Mouse (Mus musculus) E14TG2a.4 (cell line): Measurements from ENCODE around the gene Skint7.
A peak's percentile ranks its signal among the peaks of the same experiment; 100 is the strongest.
"Not testable (repeated sequence)": the region's sequence is repeated elsewhere in the genome, so short reads cannot be mapped to it uniquely, and the experiment has no call there.

Source experiments
- H3K27me3 ChIP-seq: 2 replicates; pipeline ENCODE4 v1.6.1; 2014; ENCODE audit warnings: low read length, control low read depth; ENCODE audit not compliant: insufficient read depth
- H3K36me3 ChIP-seq: 2 replicates; pipeline ENCODE4 v1.6.1; 2014; ENCODE audit warnings: low read length, control low read depth; ENCODE audit not compliant: insufficient read depth
- H3K4me1 ChIP-seq: replicated peaks from 2 replicates; pipeline ENCODE4 v1.6.1; 2014; ENCODE audit warnings: low read depth, low read length, control low read depth
- H3K4me3 ChIP-seq: replicated peaks from 2 replicates; pipeline ENCODE4 v1.5.1; 2014; ENCODE audit warnings: mild to moderate bottlenecking, low read length
- H3K9me3 ChIP-seq: 2 replicates; pipeline ENCODE4 v1.6.1; 2014; ENCODE audit warnings: low read length, control low read depth
- CTCF ChIP-seq: conservative IDR thresholded peaks from 2 replicates; pipeline ENCODE4 v1.5.1; 2014; ENCODE audit warnings: low read length
- NANOG ChIP-seq: IDR thresholded peaks from 2 replicates; pipeline ENCODE4 v1.6.1; 2014; ENCODE audit warnings: borderline replicate concordance, low read length, mixed read lengths
- POU5F1 ChIP-seq: IDR thresholded peaks from 2 replicates; pipeline ENCODE4 v1.6.1; 2014; ENCODE audit warnings: low read length, borderline replicate concordance

Skint7 gene

DNA sequence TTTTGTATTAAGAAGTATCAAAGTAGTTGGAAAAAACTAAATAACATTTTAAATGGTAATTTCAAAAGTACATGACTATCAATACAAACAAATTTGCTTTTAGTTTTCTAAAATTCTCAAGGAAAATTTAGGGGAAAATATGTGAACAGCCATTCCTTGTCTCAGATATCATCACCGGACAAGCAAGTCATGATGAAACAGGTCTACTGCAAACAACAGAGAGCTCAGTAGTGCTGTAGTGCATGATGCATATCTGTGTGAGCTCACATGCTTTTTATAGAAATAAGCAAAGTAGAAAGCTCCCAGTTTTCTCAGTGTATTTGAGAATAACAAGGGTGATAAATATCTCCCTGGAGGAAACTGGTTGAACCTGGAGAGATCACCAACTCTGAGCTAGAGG is at the start of gene Skint7:
TSS of gene Skint7 (plus strand) at position 301 of the 400 bp plus-strand sequence.
- no peak for TF ChIP-seq NANOG
- TF ChIP-seq POU5F1, result no peak
- no peak for TF ChIP-seq CTCF
- Histone ChIP-seq H3K4me3 (no peak within 1 kb of the TSS), H3K4me1 (no peaks in the 10 kb centered on the region), H3K9me3 (no peaks in the 10 kb centered on the region), H3K27me3 (no peaks in the 10 kb centered on the region), H3K36me3 (no peaks in the 10 kb centered on the region)

GRCm38 (mm10) chr4:111961309-111961708 is 11.4 kb upstream of the Skint7 start:
- peak; percentile 38 for TF ChIP-seq CTCF
- no peak for TF ChIP-seq POU5F1
- Histone ChIP-seq H3K27me3 (no peaks in the 10 kb centered on the region), H3K4me1 (no peaks in the 10 kb centered on the region), H3K4me3 (no peak overlapping the region), H3K9me3 (no peaks in the 10 kb centered on the region), H3K36me3 (no peaks in the 10 kb centered on the region)

- not testable (repeated sequence) for H3K9me3 ChIP-seq, H3K36me3 ChIP-seq, H3K27me3 ChIP-seq, H3K4me3 ChIP-seq, H3K4me1 ChIP-seq
Observed at GRCm38 (mm10) chr4:111963241-111963640, 9.5 kb upstream of the Skint7 start.

GRCm38 (mm10) chr4:111963669-111964068 is 9.1 kb upstream of the Skint7 start:
- H3K9me3 ChIP-seq, result no peaks in the 10 kb centered on the region
- no peak overlapping the region for H3K4me3 ChIP-seq
- no peaks in the 10 kb centered on the region for H3K36me3 ChIP-seq
- no peaks in the 10 kb centered on the region for H3K4me1 ChIP-seq
- TF ChIP-seq NANOG, result no peak
- no peak for TF ChIP-seq CTCF
- TF ChIP-seq POU5F1, result no peak
- H3K27me3 ChIP-seq, result no peaks in the 10 kb centered on the region

GRCm38 (mm10) chr4:112005969-112006368 is 33.2 kb downstream of the Skint7 start, which contains the start of gene Skint1:
Skint1 (plus strand) TSS chr4:112006269.
- no peaks in the 10 kb centered on the region for H3K9me3 ChIP-seq
- TF ChIP-seq CTCF (no peak), NANOG (no peak), POU5F1 (no peak)
- H3K36me3 ChIP-seq, result no peaks in the 10 kb centered on the region
- H3K4me3 ChIP-seq, result no peak within 1 kb of the TSS
- no peaks in the 10 kb centered on the region for H3K27me3 ChIP-seq
- no peaks in the 10 kb centered on the region for H3K4me1 ChIP-seq
